23 mouse cellular contexts compared by ENCODE assay signal in genomic region chr7:44571811-44572210, GRCm38 (mm10). TPM values are rescaled to one million over a fixed set of nuclear protein-coding genes. Genes with fewer than 3 reads are reported as not detected.
DNase-seq lines count a peak whose midpoint lies in the region; ATAC-seq and TF ChIP-seq lines count a peak whose summit lies in the region.
"Had no signal": no experiment of that assay in that cellular context is flagged by ENCODE, and none has a peak within 500 bp of the region (broad histone marks: within the 10 kb centered on the region; RNA-seq: fewer than 3 reads in every experiment).

No protein-coding gene starts in this region.

- 62% methylated on average over 4 of the region's 4 CpGs for WGBS in lung, embryonic 15.5 days
- WGBS in kidney, adult 2 months = 46% methylated on average over 4 of the region's 4 CpGs

- H3K36me3 ChIP-seq in lung, embryonic 15.5 days = no peaks in the 10 kb centered on the region
- no peaks in the 10 kb centered on the region for H3K36me3 ChIP-seq in E14TG2a.4 (ENCODE audit: insufficient read depth, low read length)
- no peaks in the 10 kb centered on the region for H3K36me3 ChIP-seq in kidney, adult 2 months (ENCODE audit: control insufficient read depth, insufficient read depth, low read length)
- H3K36me3 ChIP-seq: embryonic facial prominence, embryonic 12.5 days; heart, embryonic 10.5 days; liver, embryonic 13.5 days; neural tube, embryonic 15.5 days had no signal

- no peaks in the 10 kb centered on the region for H3K9me3 ChIP-seq in lung, embryonic 15.5 days
- H3K9me3 ChIP-seq in E14TG2a.4 (ENCODE audit: low read length) = no peaks in the 10 kb centered on the region
- H3K9me3 ChIP-seq: embryonic facial prominence, embryonic 12.5 days; heart, embryonic 10.5 days; liver, embryonic 13.5 days; neural tube, embryonic 15.5 days had no signal

- no peak for ATAC-seq in lung, embryonic 15.5 days (ENCODE audit: borderline replicate concordance, extremely low read depth, low FRiP score, low TSS enrichment)
- no peak for ATAC-seq in erythroblast, adult 5-6 weeks (replicated peaks; ENCODE audit: low FRiP score, poor library complexity, severe bottlenecking)
- ATAC-seq: forebrain, postnatal 0 days had no signal

- peak overlapping the region; percentile 17; the same call in 1 of the 2 replicates for H3K27ac ChIP-seq in lung, embryonic 15.5 days
- peak overlapping the region; percentile 2; the same call in 1 of the 2 replicates for H3K27ac ChIP-seq in kidney, adult 2 months (ENCODE audit: insufficient read depth, low read depth, low read length)
- H3K27ac ChIP-seq: embryonic facial prominence, embryonic 12.5 days; gastrocnemius, adult 2 months; heart, embryonic 10.5 days; liver, embryonic 13.5 days; neural tube, embryonic 15.5 days had no signal

- no peak for TF ChIP-seq CTCF in E14TG2a.4 (conservative IDR thresholded peaks at IDR 0.05; ENCODE audit: low read length)
- no peak for TF ChIP-seq CTCF in kidney, adult 2 months (conservative IDR thresholded peaks at IDR 0.05; ENCODE audit: insufficient read depth, insufficient read length, low read depth, low read length)

- no peak for TF ChIP-seq POLR2A in kidney, adult 2 months (IDR thresholded peaks at IDR 0.05; ENCODE audit: low read depth, low read length)

- H3K4me3 ChIP-seq in lung, embryonic 15.5 days = no peak overlapping the region
- H3K4me3 ChIP-seq in E14TG2a.4 (replicated peaks; ENCODE audit: low read length) = peak overlapping the region; percentile 48
- H3K4me3 ChIP-seq in kidney, adult 2 months (ENCODE audit: insufficient read depth, low read depth, low read length) = no peak overlapping the region
- H3K4me3 ChIP-seq: embryonic facial prominence, embryonic 12.5 days; gastrocnemius, adult 2 months; heart, embryonic 10.5 days; liver, embryonic 13.5 days; myocyte; neural tube, embryonic 15.5 days had no signal

- DNase-seq in lung, postnatal 14 days = no peak
- DNase-seq in kidney, adult 2 months = peak; percentile 78
- peak; percentile 61 for DNase-seq in kidney, postnatal 14 days
- no peak for DNase-seq in adrenal gland, postnatal 14 days
- DNase-seq: adrenal gland, adult 2 months; cerebellum, postnatal 10 days; forebrain, postnatal 0 days; gastrocnemius, adult 2 months; liver, embryonic 13.5 days; midbrain, embryonic 14.5 days; right cerebral cortex, postnatal 25 days; thymus, adult 2 months had no signal

- H3K4me2 ChIP-seq in lung, embryonic 15.5 days = no peak overlapping the region
- H3K4me2 ChIP-seq: embryonic facial prominence, embryonic 12.5 days; liver, embryonic 13.5 days; neural tube, embryonic 15.5 days had no signal

- no peak overlapping the region for H3K9ac ChIP-seq in lung, embryonic 15.5 days
- H3K9ac ChIP-seq: embryonic facial prominence, embryonic 12.5 days; forebrain, postnatal 0 days; liver, embryonic 13.5 days; neural tube, embryonic 15.5 days had no signal

- H3K27me3 ChIP-seq in lung, embryonic 15.5 days = no peaks in the 10 kb centered on the region
- no peaks in the 10 kb centered on the region for H3K27me3 ChIP-seq in E14TG2a.4 (ENCODE audit: insufficient read depth, low read length)
- H3K27me3 ChIP-seq in kidney, adult 2 months (replicated peaks; ENCODE audit: control insufficient read depth, insufficient read depth, low read length) = no peaks in the 10 kb centered on the region
- H3K27me3 ChIP-seq: embryonic facial prominence, embryonic 12.5 days; neural tube, embryonic 15.5 days had no signal

- H3K4me1 ChIP-seq in lung, embryonic 15.5 days = no peaks in the 10 kb centered on the region
- H3K4me1 ChIP-seq in E14TG2a.4 (replicated peaks; ENCODE audit: low read depth, low read length) = peaks cover 57% of the 10 kb centered on the region
- H3K4me1 ChIP-seq in kidney, adult 2 months (ENCODE audit: control insufficient read depth, insufficient read depth, low read length) = no peaks in the 10 kb centered on the region
- H3K4me1 ChIP-seq: embryonic facial prominence, embryonic 12.5 days; heart, embryonic 10.5 days; liver, embryonic 13.5 days; neural tube, embryonic 15.5 days had no signal

RNA-seq across cellular contexts. Expression of gene Napsa, which starts 0.4 kb away (rescaled TPM):
- 30.9 and 42.2 TPM in 2 replicates for polyA plus RNA-seq in lung, embryonic 15.5 days (2015; fragmentation: Nextera tagmentation; extraction: Ambion mirVana)
- 4,402 and 6,941 TPM in 2 replicates for polyA plus RNA-seq in kidney, adult 2 months (2012; rRNA removed)
- total RNA-seq in erythroblast, adult 5-6 weeks (2015; ENCODE audit: low replicate concordance) = 66.9 TPM in 2 replicates
- 18.0 and 26.1 TPM in 2 replicates for total RNA-seq in erythroblast, adult 5-6 weeks (2017; ENCODE audit: low replicate concordance)
- total RNA-seq in adrenal gland, postnatal 14 days (2021) = 2.0 and 10.4 TPM in 2 replicates
- total RNA-seq: left cerebral cortex, adult 8-10 months had no signal
- polyA plus RNA-seq: C2C12, myocyte had no signal

RNA-seq across cellular contexts. Expression of gene Nr1h2, which starts 18.1 kb away (rescaled TPM):
- polyA plus RNA-seq in lung, embryonic 15.5 days (2015; fragmentation: Nextera tagmentation; extraction: Ambion mirVana) = 68.4 and 75.3 TPM in 2 replicates
- 136 and 159 TPM in 2 replicates for polyA plus RNA-seq in kidney, adult 2 months (2012; rRNA removed)
- 34.4 and 41.8 TPM in 2 replicates for total RNA-seq in erythroblast, adult 5-6 weeks (2015; ENCODE audit: low replicate concordance)
- 32.0 and 41.0 TPM in 2 replicates for total RNA-seq in erythroblast, adult 5-6 weeks (2017; ENCODE audit: low replicate concordance)
- 105 and 114 TPM in 2 replicates for total RNA-seq in adrenal gland, postnatal 14 days (2021)

RNA-seq across cellular contexts. Expression of gene Kcnc3, which starts 18.7 kb away (rescaled TPM):
- polyA plus RNA-seq in lung, embryonic 15.5 days (2015; fragmentation: Nextera tagmentation; extraction: Ambion mirVana) = 1.5 and 2.1 TPM in 2 replicates
- 19.1 and 20.6 TPM in 2 replicates for polyA plus RNA-seq in kidney, adult 2 months (2012; rRNA removed)
- not detected in 2 replicates for total RNA-seq in erythroblast, adult 5-6 weeks (2015; ENCODE audit: low replicate concordance)
- total RNA-seq in erythroblast, adult 5-6 weeks (2017; ENCODE audit: low replicate concordance) = 0.42 TPM in 1 of 2 replicates, not detected in the other
- 5.5 and 6.8 TPM in 2 replicates for total RNA-seq in adrenal gland, postnatal 14 days (2021)
- polyA plus RNA-seq: heart, postnatal 0 days had no signal

RNA-seq across cellular contexts. Expression of gene Pold1, which starts 23.2 kb away (rescaled TPM):
- polyA plus RNA-seq in lung, embryonic 15.5 days (2015; fragmentation: Nextera tagmentation; extraction: Ambion mirVana) = 108 and 112 TPM in 2 replicates
- 12.7 and 14.2 TPM in 2 replicates for polyA plus RNA-seq in kidney, adult 2 months (2012; rRNA removed)
- 21.3 and 26.5 TPM in 2 replicates for total RNA-seq in erythroblast, adult 5-6 weeks (2015; ENCODE audit: low replicate concordance)
- 16.2 and 29.3 TPM in 2 replicates for total RNA-seq in erythroblast, adult 5-6 weeks (2017; ENCODE audit: low replicate concordance)
- 17.5 and 28.0 TPM in 2 replicates for total RNA-seq in adrenal gland, postnatal 14 days (2021)

RNA-seq across cellular contexts. Expression of gene Spib, which starts 39.9 kb away (rescaled TPM):
- 0.77 and 2.0 TPM in 2 replicates for polyA plus RNA-seq in lung, embryonic 15.5 days (2015; fragmentation: Nextera tagmentation; extraction: Ambion mirVana)
- 0.88 and 8.3 TPM in 2 replicates for polyA plus RNA-seq in kidney, adult 2 months (2012; rRNA removed)
- 1.7 and 1.9 TPM in 2 replicates for total RNA-seq in erythroblast, adult 5-6 weeks (2015; ENCODE audit: low replicate concordance)
- 1.9 and 2.6 TPM in 2 replicates for total RNA-seq in erythroblast, adult 5-6 weeks (2017; ENCODE audit: low replicate concordance)
- total RNA-seq in adrenal gland, postnatal 14 days (2021) = 3.4 and 15.4 TPM in 2 replicates
- polyA plus RNA-seq: embryonic facial prominence, embryonic 12.5 days; forebrain, postnatal 0 days; hindbrain, embryonic 11.5 days; midbrain, embryonic 14.5 days; neural tube, embryonic 15.5 days had no signal

Comparison
In these comparisons a context has a peak if more than half of its experiments do, and no peak if none do; other contexts are left out.
1. DNase-seq: peak in kidney, adult 2 months (single experiment) and kidney, postnatal 14 days (single experiment); none in lung, postnatal 14 days (single experiment) and adrenal gland, postnatal 14 days (single experiment).